Mouse (Mus musculus) kidney, adult 2 months (tissue): ENCODE results near the gene Usp49.

Source experiments
- CTCF ChIP-seq: fragments of 200-500 bp; conservative IDR thresholded peaks from 2 replicates; pipeline ENCODE4 v1.5.1; 2011; ENCODE audit warnings: low read depth, mild to moderate bottlenecking, control low read depth, low read length, moderate library complexity, mixed read lengths; ENCODE audit not compliant: insufficient read depth, insufficient read length
- POLR2A ChIP-seq: fragments of 200-500 bp; IDR thresholded peaks from one replicate; pipeline ENCODE4 v1.6.1; 2011; ENCODE audit warnings: low read depth, low read length, control low read depth

DNA sequence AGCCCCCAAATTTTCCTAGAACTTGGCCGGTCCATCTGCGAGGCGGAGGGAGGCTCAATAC is 63.8 kb downstream of the Usp49 start, which contains the start of gene Gm21981:
- TF ChIP-seq CTCF (no peak), POLR2A (no peak)
